35 mouse cellular contexts compared by ENCODE assay signal in genomic region chr5:18439986-18440385, GRCm38 (mm10).
"Had no signal": no experiment of that assay in that cellular context is flagged by ENCODE, and none has a peak within 500 bp of the region (broad histone marks: within the 10 kb centered on the region; RNA-seq: fewer than 3 reads in every experiment).

No protein-coding gene starts in this region.

- H3K4me3 ChIP-seq: heart, embryonic 10.5 days; heart, embryonic 12.5 days; heart, embryonic 13.5 days; heart, embryonic 15.5 days; hindbrain, embryonic 10.5 days; hindbrain, embryonic 12.5 days; hindbrain, embryonic 13.5 days; hindbrain, embryonic 15.5 days; intestine, embryonic 15.5 days; kidney, embryonic 15.5 days; layer of hippocampus, adult 2 months; left cerebral cortex, adult 2 months had no signal

- H3K4me1 ChIP-seq: heart, embryonic 10.5 days; heart, embryonic 12.5 days; hindbrain, embryonic 10.5 days; hindbrain, embryonic 12.5 days; hindbrain, embryonic 15.5 days; intestine, embryonic 15.5 days had no signal

- DNase-seq: heart, postnatal 10 days; heart, postnatal 36 days; heart, postnatal 4 days; kidney, adult 11 months; kidney, adult 18-20 months; kidney, adult 2 months; kidney, adult 8-10 months; kidney, adult 9 months; kidney, postnatal 10 days; kidney, postnatal 14 days; kidney, postnatal 25 days; kidney, postnatal 36 days; kidney, postnatal 4 days; layer of hippocampus, adult 9-11 months; layer of hippocampus, postnatal 36 days had no signal

- ATAC-seq: hindbrain, embryonic 16.5 days; hindbrain, postnatal 0 days; inflammation-experienced regulatory T-cells, adult 6 months; intestine, embryonic 15.5 days; intestine, embryonic 16.5 days; intestine, postnatal 0 days had no signal

- H3K9me3 ChIP-seq: heart, embryonic 10.5 days; heart, embryonic 12.5 days; heart, embryonic 13.5 days; heart, embryonic 15.5 days; hindbrain, embryonic 10.5 days; hindbrain, embryonic 12.5 days; hindbrain, embryonic 13.5 days; hindbrain, embryonic 15.5 days; intestine, embryonic 15.5 days; kidney, embryonic 15.5 days had no signal

- H3K9ac ChIP-seq: heart, embryonic 12.5 days; heart, embryonic 13.5 days; heart, embryonic 15.5 days; hindbrain, embryonic 12.5 days; hindbrain, embryonic 13.5 days; hindbrain, embryonic 14.5 days; hindbrain, embryonic 15.5 days; intestine, embryonic 15.5 days; kidney, embryonic 15.5 days had no signal

- H3K4me2 ChIP-seq: heart, embryonic 11.5 days; heart, embryonic 12.5 days; heart, embryonic 13.5 days; heart, embryonic 15.5 days; hindbrain, embryonic 12.5 days; hindbrain, embryonic 13.5 days; hindbrain, embryonic 14.5 days; hindbrain, embryonic 15.5 days; intestine, embryonic 15.5 days; kidney, embryonic 15.5 days had no signal

- H3K27me3 ChIP-seq: heart, embryonic 12.5 days; heart, embryonic 13.5 days; heart, embryonic 15.5 days; hindbrain, embryonic 12.5 days; hindbrain, embryonic 13.5 days; hindbrain, embryonic 15.5 days; intestine, embryonic 15.5 days; kidney, embryonic 15.5 days had no signal

- H3K27ac ChIP-seq: heart, embryonic 10.5 days; heart, embryonic 13.5 days; heart, embryonic 15.5 days; hindbrain, embryonic 10.5 days; hindbrain, embryonic 12.5 days; hindbrain, embryonic 13.5 days; hindbrain, embryonic 14.5 days; hindbrain, embryonic 15.5 days; hindbrain, postnatal 0 days; intestine, embryonic 15.5 days; kidney, embryonic 15.5 days; kidney, postnatal 0 days; layer of hippocampus, adult 2 months; left cerebral cortex, adult 2 months had no signal

- H3K36me3 ChIP-seq: heart, embryonic 10.5 days; heart, embryonic 12.5 days; heart, embryonic 13.5 days; heart, embryonic 15.5 days; hindbrain, embryonic 10.5 days; hindbrain, embryonic 12.5 days; hindbrain, embryonic 13.5 days; hindbrain, embryonic 15.5 days; intestine, embryonic 15.5 days; kidney, embryonic 15.5 days had no signal
